Mouse (Mus musculus): ENCODE data around the gene Dupd1.

Dupd1 gene

DNA sequence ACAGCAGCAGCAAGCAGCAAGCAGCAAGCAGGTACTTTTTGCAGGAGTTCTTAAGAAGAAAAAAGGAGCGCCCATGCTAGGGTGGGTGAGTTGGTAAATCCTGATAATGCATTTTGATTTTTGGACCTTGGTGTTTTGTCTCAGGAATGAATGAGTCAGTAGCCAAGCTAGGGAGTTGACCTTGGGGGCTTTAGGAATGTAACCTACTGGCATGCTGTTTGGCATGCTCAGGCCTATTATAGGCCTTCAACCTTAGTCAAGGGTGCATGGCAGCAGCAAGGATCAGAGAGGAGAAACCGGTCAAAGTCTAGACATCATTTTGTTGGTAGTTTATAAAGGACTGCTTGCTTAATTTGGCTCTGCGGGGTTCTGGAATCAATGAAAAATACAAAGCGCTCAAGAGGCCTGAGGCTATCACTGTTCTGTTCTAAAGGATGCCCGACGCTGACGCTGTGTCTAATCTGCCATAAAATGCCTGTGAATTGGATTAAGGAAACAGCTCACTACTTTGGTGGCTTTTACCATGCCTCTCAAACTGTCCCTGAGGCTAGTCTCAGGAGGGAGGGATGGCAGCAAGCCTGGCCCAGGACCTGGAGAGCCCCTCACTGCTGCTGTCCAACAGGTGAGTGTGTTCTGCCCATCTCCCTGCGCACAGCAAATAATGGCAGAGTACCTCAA, 7.8 kb upstream of the Dupd1 start:
- DNase-seq (ENCODE audit: low read depth, low spot score), result no peak

DNA sequence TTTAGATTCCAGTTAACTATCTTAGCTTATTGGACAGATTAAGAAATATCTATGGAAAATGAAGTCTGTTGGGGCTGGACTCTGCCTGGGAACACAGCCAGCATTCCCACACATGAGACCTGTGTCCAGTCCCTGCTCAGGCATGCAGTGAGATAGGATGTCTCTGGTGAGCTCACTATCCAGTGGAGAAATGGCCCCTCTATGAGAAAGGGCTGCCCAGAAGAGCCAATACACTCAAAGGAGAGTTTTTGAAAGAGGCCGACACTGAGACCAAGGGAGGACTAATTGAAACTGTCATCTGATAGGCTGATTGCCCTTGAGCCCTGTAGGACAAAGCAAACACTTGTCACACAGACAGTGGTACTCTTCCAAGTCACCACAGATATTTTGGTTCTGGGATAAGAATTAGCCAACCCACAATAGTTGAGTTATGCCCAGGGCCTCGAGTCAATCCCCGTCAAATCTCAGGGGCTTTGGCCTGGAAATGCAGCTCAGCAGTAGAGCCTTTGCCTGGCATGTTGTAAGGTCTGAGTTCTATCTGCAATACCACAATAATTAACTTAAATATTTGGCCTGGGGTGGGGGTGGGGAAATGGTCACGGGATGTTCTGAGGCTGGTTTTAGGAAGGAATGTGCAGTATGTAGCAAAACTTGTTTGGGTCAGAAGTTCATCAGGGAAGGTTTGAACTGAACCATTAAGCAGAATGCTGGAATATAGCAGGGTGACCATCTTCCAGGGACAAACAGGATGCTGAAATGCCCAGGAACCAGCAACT, 6.2 kb upstream of the Dupd1 start:
- no peak for DNase-seq (ENCODE audit: low read depth, low spot score)

DNA sequence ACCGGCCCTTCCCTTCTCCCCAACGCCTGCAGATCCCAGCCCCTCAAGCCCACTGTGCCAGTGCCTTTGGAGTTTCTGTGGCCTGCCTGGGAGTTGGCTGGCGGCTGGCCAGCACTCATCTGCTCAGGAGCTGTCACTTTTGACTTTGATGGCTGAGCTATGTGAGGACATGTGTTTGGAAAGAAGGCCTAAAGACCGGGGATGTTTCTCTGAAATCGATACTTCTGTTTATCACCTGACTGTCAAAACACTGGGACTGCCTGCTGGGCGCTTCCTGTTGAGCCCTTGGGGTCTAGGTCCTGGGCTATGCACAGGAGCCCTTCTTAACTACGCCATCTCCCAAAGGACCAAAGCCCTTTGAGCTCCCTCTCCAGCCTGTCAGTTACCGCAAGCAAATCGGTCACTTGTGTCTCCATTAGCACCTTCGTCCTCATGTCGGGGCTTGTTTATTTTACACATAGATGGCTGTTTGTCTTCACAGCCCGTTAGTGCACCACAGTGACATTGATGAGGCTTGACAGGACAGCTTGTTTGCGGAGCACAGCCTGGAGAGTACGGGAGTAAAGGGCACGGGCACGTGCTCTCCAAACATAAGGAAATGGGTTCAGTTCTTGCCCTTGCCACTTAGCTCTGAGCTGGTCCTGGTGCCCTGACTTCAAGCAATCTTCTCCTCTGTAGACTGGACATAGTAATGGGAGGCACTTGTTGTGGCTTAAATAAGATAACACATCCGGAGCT, 5.4 kb upstream of the Dupd1 start:
- no peak for DNase-seq (ENCODE audit: low read depth, low spot score)

DNA sequence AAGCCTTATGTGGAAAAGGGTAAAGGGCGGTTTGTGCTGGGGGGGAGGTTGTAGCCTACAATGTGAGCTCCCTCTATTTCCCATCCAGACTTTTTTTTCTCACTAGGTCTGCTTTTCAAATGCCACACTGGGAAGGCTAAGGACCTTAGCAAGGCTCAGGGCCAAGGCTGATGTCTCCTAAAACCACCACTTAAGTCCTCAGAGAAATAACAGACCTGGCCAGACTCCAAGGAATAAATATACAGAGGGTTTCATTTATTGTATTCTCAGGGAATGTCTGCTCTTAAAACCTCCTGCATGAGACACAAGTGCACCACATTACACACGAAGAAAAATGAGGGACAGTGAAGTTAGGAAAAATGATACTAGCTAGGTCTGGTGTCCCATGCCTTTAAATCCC, 3.1 kb downstream of the Dupd1 start:
- no peak for DNase-seq (ENCODE audit: low read depth, low spot score)

DNA sequence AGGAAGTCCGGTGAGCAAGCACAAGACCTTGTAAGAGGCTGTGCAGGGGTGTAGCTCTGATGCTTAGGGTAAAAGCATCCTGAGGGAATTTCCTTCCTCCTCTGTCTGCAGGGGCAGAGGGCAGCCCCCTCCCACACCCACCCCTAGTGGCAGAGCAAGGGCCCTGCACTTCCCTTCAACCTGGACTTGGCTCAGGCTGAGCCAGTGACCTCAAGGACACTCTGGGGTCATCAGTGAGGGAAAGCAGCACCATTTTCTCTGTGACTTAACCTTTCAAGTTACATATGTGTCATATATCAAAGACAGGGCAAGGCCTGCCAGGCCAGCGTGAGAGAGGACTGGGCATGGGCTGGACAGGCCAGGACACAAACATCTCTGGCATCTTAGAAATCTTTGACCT, 4.8 kb downstream of the Dupd1 start:
- DNase-seq (ENCODE audit: low read depth, low spot score), result no peak

DNA sequence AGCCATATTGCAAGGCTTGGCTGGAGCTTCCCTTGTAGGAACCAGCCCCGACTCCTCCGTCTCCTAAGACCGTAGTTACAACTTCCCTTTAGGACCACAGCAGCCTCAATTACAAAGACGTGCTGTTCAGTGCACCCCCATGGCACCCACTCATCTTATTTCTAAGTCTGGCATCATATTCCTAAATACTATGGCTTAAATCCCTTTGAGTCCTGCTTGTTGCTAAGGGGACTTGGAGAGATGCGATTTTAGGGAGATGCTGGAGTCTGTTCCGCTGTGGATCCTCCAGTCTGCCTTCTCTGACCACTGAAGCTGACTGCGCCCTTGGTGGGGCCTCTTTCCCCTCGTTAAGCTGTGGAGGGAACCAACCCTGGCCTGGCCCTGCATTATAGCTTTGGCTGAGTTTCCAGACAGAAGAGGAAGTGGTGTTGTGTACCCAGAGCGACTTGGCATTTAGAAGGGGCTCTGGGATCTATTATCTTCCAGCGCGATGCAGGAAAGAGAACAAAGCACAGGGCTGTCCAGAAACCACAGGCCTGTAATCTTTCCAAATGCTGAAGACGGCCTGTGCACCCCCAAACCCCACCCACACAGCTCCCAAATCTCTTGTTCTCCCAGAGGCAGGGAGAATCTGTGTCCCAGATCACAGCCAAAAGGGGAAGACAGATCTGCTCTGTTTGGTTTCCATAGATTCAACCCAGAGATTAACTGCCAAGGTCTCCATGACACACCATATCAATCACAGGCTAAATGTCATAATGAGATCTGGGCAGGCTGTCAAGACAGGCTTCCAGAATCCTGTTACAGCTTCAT, 7.4 kb downstream of the Dupd1 start:
- peak; percentile 77 for DNase-seq (ENCODE audit: low read depth, low spot score)

DNA sequence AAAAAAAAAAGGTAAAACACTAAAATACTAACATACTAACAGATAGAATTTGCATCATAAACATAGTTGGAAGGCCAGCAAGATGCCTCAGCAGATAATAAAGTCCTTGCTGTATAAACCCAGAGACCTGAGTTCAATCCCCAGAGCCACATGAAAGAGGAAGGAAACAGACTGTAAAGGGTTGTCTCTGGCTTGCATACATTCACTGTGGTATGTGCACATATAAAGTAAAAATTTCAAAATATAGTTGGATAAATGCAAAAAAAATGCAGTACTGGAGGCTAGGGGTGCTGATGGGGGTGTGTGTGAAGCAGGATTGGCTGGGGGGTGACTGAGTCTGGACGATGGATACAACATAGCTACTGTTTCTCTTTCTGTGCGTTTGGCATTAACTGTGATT, 8.9 kb downstream of the Dupd1 start:
- DNase-seq (ENCODE audit: low read depth, low spot score), result no peak

DNA sequence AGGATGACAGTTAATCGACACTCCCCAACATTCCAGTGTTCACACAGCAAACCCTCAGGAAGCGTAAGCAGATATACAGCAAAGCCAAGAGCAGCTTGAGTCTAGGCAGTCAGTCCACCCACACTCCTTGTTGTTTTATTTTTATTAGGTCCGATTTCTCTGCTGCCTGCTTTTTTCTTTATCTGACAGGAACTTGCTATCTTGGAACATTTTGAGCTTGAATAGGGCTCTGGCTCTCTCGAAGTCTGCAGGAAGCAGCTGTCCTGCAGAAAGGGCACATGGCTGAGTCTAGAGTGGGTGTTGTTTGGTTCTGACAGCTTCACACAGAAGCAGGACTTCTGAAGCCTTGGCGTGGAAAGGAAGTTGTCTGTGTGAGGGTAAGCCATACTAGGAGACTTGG, 11.1 kb downstream of the Dupd1 start:
- DNase-seq (ENCODE audit: low read depth, low spot score), result peak; percentile 50

DNA sequence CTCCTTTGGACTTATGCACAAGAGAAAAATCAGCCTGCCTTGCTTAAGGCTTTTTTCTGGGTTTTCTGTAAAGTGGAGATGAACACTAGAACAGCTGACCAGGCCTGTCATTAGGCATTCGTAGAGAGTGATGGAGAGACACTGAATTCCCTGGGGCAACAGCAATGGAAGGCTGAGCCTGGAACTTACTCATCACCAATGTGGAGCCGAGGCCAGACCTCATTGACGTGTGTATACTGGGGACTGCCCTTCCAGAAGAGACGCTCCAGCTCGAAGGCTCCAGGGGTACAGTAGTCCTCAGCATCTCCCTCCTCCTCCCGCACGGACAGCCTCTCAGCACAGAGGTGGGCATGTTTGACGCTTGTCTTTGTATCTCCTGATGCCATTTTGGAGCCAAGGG, 11.7 kb downstream of the Dupd1 start:
- DNase-seq (ENCODE audit: low read depth, low spot score), result no peak

DNA sequence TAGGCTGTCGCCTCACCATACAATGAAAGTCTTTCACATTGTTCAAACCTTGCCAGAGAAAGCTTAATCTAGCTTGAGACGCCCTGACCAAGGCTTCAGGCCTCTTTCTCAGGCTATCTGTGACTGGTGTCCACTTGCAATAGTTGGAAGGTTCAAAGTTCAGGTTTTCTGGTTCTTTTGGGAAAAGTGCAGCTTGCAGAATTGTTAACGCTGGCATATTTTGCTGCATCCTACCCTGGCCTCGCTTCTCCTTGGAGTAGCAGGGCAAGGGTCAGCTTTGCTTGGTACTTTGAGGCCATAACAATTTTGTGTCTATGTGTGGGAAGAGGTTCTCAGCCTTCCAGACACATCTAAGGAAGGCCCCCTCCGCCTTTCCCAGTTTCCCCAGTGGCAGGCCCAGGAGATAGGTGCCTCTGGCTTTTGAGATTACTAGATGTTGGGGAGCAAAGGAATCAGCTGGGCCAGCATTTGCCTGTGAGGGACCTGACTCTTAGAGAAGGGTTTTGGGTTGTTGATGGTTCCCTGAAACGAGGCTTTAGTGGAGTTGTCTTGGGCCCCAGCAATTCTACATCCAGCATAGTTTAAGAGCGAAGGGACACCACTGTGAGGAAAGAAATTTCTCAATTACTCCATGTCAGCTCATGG, 18.1 kb downstream of the Dupd1 start:
- no peak for DNase-seq (ENCODE audit: low read depth, low spot score)

DNA sequence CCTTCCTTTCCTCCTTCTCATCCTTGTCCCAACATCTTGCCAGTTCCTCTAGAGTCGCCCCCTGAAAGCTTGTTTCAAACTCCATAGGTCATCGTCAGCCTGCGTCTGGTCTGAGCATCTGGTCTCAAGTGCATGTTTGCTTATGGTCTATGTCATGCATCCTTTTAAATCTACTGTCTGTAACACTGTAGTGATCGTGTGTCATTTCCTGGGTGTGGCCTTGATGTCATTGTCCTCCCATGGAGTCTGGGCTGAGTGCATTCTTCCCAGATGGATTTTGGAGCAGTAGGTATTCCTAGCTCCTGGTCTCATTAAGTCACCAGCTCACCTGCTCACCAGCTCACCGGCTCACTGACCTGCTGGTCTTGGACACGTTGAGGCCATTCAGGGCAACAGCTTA, 19.4 kb downstream of the Dupd1 start:
- no peak for DNase-seq (ENCODE audit: low read depth, low spot score)

DNA sequence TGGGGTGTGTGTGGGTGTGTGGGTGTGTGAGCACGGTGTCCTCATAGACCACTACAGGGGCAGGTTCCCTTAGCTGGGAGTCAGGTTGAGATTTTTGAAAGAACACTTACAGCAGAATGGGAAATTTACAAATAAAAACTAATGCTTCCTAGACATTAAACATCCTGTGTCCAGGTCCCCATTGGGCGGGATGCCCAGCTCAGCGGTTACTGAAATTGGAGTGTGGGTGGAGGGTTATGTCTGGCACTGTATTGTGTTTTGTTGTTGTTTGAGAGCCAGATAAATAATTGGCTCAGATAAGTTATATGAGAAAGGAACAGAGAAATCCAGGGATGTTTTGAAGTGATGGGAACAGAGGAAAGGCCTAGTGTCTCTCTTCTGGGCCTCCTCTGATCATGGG, 23.3 kb downstream of the Dupd1 start:
- DNase-seq (ENCODE audit: low read depth, low spot score), result no peak

DNA sequence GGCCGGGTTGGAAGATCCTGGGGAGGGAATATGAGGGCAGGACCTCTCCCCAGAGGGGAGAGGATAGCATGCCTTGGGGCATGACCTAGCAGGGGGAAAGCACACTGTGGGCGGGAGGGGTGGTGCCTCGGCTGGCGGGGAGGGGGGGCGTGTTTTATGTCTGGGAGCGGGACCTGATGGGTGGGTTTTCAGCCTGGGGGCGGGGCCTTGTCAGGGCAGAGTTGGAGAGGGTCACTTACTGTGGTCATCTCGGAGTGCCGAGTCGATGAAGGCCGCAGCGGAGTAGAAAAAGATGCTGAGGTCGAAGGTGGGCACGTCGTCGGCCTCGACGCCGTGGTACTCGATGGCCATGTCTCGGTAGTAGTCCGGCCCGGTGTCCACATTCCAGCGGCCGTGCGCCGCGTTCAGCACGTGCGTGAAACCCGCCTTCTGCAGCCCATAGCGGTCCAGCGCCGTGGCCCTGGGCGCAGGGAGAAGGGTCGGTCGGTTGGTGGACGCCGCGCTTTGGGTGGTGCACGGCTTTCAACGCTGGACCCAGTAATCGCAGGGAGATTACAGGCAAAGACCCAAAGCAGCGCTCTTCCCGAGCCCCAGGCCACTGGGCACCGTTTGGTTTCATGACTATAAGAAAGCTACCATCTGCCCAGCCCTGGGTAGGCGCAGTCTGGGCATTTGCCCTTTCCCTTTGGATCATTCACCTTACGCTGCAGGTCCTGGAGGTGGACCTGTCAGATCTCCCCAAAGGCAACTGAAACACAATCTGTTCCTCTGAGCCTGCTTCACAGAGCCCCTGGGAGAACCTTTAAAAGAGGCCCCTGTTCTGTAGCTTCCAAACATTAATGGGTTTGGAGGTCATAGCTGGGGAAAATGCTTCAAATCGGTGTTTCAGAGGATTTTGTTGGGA, 27.7 kb downstream of the Dupd1 start:
- no peak for DNase-seq (ENCODE audit: low read depth, low spot score)

DNA sequence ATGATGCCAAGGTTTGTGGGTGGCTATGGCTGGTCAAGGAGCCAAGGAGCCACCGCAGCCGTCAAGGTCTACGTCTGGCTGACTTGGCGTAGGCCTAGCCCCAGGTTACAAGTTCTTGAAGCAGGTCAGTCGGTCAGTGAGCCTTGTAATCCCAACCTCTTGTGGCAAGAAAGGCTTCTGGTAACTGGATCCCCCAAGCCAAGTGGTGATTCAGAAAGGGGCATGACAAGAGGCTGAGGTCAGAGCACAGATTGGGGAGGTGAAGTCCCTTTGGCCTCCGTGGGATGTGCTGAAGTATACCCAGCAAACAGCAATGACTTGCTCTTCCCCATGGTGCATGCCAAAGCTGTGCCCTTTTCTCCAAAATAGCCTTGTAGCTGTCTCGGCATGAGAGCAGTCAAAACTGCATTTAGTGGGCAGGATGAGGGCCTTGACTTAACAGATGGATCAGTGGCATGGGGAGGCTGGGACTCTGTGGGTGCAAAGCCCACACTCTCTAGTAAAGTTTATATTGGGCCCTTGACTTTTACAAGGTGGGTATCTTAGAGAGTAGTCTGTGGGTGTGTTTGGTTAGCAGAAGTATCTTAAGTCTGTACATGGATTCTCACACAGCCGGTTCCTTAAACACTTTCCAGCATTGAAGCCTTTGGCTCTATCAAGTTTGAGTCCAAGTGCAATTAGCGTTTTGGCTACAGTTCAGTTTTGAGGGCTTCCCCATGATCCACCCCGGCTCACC, 28.8 kb downstream of the Dupd1 start:
- DNase-seq (ENCODE audit: low read depth, low spot score), result peak; percentile 44

DNA sequence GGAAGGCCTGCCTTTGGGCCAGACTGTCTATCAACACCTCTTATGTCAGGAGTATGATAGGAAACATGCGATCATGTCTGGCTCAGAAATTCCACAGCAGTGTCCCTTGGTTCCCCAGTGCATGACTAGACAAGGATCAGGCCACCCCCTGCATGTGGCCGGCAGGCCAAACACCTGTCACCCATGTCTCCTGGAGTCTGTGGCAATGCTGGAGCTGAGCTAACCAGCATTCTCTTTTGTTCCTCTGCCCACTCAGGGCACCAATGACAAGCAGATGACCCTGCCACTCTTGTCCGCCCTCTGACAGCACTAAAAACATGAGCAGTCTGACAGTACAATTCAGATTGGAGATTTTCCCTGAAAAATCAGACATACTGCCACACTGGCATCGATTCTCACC, 30.5 kb downstream of the Dupd1 start:
- DNase-seq (ENCODE audit: low read depth, low spot score), result no peak

DNA sequence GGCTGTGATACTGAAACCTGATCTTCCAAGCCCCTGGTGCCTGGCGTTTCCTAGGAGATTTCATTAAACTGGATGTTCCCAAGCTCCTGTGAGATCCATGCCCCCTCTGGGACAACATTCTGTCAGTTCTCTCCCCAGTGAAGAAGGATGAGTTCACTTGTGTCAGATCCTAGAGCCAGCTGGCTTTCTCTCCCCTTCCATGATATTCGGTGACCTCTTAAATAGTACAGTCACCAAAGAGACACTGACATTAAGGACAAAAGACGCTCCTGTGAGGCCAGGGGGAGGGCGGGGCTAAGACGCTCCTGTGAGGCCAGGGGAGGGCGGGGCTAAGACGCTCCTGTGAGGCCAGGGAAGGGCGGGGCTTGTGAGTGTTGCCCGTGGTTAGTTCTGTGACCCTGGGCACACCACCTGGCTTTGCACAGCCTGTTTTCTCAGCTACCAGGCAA, 31.7 kb downstream of the Dupd1 start:
- DNase-seq (ENCODE audit: low read depth, low spot score), result no peak

DNA sequence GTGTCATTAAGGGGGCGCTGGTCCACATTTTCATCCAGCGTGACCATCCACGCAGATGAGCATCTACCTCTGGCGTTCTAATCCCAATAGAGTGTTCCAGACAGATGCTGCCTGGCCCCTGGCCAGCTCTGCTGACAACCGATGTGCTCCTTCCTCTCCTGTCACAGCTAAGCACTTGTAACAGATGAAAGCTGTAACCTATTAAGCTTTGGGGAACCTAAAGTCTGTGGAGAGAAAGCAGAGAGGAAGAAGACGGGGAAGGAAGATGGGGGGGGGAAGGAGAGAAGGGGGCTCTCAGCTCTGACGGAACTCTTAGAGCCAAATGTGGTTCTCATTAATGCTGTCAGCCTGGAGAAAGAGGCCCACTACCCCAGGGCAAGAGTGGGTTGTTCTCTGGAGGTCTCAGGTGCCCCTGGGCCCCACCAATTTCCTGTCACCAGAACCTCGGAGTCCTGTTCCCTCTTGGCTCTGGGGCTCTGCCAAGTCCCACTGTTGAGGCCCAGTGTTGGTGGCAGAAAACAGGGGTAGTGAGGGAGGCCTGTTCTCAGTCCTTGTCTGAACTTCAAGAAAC, 34.7 kb downstream of the Dupd1 start:
- no peak for DNase-seq (ENCODE audit: low read depth, low spot score)

DNA sequence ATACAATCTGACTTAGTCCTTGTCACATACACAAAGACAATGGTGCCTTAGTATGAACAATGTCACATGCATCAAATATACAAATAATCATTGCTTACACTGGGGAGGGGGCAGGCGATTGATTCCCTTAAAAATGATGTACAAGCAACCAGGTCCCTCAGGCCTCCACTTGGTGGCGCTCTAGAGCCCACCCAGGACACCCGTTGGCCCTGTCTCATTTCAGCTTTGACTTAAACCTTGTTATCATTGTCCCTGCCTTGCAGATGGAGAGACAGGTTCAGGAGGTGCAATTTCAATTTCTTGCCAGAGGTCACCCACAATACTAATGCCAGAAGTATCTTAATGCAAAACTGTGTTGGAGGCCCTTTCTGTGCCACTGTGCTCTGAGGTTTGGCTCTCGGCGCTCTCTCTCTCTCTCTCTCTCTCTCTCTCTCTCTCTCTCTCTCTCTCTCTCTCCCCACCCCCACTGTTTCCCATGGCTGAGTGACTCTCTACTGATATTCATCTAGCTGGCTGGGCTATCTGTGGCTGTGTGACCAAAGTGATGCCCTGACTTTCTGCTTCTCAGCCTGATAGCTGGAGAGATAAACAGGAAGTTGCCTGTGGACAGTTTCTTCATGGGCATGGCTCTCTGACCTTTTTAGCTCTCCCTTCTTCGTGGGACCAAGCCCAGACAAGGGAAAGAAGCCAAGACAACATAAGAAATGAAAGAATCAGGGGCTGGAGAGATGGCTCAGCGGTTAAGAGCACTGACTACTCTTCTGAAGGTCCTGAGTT, 35.7 kb downstream of the Dupd1 start:
- DNase-seq (ENCODE audit: low read depth, low spot score), result peak; percentile 73
